Mouse (Mus musculus) G1E (cell line): ENCODE measurements around the gene Zfand3.

Experiments
- CTCF ChIP-seq: IDR thresholded peaks from 2 replicates; pipeline ENCODE4 v1.5.1; 2012; ENCODE audit warnings: low read depth, low read length, inconsistent platforms, mixed read lengths
- GATA1 ChIP-seq: IDR thresholded peaks from 2 replicates; pipeline ENCODE4 v1.6.1; 2012; ENCODE audit warnings: borderline replicate concordance, low read length, inconsistent platforms, mixed read lengths
- TAL1 ChIP-seq: conservative IDR thresholded peaks from 2 replicates; pipeline ENCODE4 v1.6.1; 2012; ENCODE audit warnings: low read depth, low read length, inconsistent platforms, mixed read lengths

- TF ChIP-seq CTCF (no peak), GATA1 (no peak), TAL1 (no peak)
Observed at GRCm38 (mm10) chr17:29970037-29970555, 34.4 kb upstream of the Zfand3 start, which contains the start of gene Mdga1.
